Mouse (Mus musculus) hindbrain, embryonic 16.5 days (tissue): ENCODE measurements around the gene Col18a1. TPM values are rescaled to one million over a fixed set of nuclear protein-coding genes. Genes with fewer than 3 reads are reported as not detected.

Experiments used
- ATAC-seq: fragments of 200-750 bp; cut with Nextera tagmentation; 2 replicates; pipeline ENCODE4 v1.8.0; 2017; ENCODE audit warnings: moderate TSS enrichment, moderate library complexity
- H3K27ac ChIP-seq: fragments of 300-500 bp; sonication (generic); 2 replicates; pipeline ENCODE4 v1.5.1; 2014; ENCODE audit warnings: low read depth, mild to moderate bottlenecking, control low read depth, low read length, moderate library complexity
- H3K27me3 ChIP-seq: fragments of 300-500 bp; sonication (generic); replicated peaks from 2 replicates; pipeline ENCODE4 v1.6.1; 2014; ENCODE audit warnings: low read length; ENCODE audit not compliant: control insufficient read depth, insufficient read depth
- H3K36me3 ChIP-seq: fragments of 300-500 bp; sonication (generic); 2 replicates; pipeline ENCODE4 v1.6.1; 2014; ENCODE audit warnings: mild to moderate bottlenecking, low read length, moderate library complexity, mixed read lengths; ENCODE audit not compliant: control insufficient read depth, insufficient read depth
- H3K4me1 ChIP-seq: fragments of 300-500 bp; sonication (generic); 2 replicates; pipeline ENCODE4 v1.6.1; 2014; ENCODE audit warnings: low read depth, low read length; ENCODE audit not compliant: control insufficient read depth, insufficient read depth
- H3K4me2 ChIP-seq: fragments of 300-500 bp; sonication (generic); 2 replicates; pipeline ENCODE4 v1.6.1; 2014; ENCODE audit warnings: mild to moderate bottlenecking, low read length, control low read depth, moderate library complexity
- H3K4me3 ChIP-seq: fragments of 300-500 bp; sonication (generic); 2 replicates; pipeline ENCODE4 v1.5.1; 2014; ENCODE audit warnings: mild to moderate bottlenecking, low read length, control low read depth, moderate library complexity
- H3K9ac ChIP-seq: fragments of 300-500 bp; sonication (generic); 2 replicates; pipeline ENCODE4 v1.6.1; 2014; ENCODE audit warnings: low read depth, mild to moderate bottlenecking, control low read depth, low read length, moderate library complexity
- H3K9me3 ChIP-seq: fragments of 300-500 bp; sonication (generic); 2 replicates; pipeline ENCODE4 v1.6.1; 2014; ENCODE audit warnings: mild to moderate bottlenecking, low read length, moderate library complexity; ENCODE audit not compliant: control insufficient read depth
- WGBS: fragments of 180-500 bp; shearing (Covaris S2); extraction: QIAGEN DNeasy Blood & Tissue Kit; methylation state at CpG from one replicate; pipeline ENCODE4 v1.1.7; 2014; 5-methylcytosine and 5-hydroxymethylcytosine counted together
- polyA plus RNA-seq: library from polyadenylated mRNA; unstranded; fragments of >200 nt; fragmentation: Nextera tagmentation; extraction: Ambion mirVana; gene quantifications from 2 replicates; pipeline ENCODE4 v1.2.1, GENCODE M21; 2015

Col18a1 gene
- polyA plus RNA-seq, 1 experiment from 2014 or later, result 26.4 TPM

DNA sequence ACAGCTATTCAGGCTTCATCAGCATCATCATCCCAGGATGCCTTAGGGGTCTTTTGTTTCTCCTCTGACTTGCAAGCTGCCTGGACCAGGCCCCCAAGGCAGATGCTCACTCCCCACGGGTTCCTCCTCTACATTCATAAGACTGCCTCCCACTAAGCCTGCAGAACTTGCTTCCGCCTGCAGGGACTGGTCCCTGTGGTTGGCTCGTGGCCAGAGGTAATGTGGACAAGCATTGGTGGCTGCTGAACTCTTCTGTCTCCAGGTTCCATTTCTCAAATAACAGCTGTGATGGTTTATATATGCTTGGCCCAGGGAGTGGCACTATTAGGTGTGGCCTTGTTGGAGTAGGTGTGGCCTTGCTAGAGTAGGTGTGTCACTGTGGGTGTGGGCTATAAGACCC lies 104.9 kb downstream of the Col18a1 start:
- WGBS, result 76% methylated on average over 3 of the region's 3 CpGs
- Histone ChIP-seq H3K9ac (no peak overlapping the region), H3K27me3 (no peaks in the 10 kb centered on the region), H3K4me2 (no peak overlapping the region), H3K4me1 (no peaks in the 10 kb centered on the region), H3K36me3 (no peaks in the 10 kb centered on the region), H3K9me3 (no peaks in the 10 kb centered on the region), H3K27ac (no peak overlapping the region), H3K4me3 (no peak overlapping the region)
- no peak for ATAC-seq

DNA sequence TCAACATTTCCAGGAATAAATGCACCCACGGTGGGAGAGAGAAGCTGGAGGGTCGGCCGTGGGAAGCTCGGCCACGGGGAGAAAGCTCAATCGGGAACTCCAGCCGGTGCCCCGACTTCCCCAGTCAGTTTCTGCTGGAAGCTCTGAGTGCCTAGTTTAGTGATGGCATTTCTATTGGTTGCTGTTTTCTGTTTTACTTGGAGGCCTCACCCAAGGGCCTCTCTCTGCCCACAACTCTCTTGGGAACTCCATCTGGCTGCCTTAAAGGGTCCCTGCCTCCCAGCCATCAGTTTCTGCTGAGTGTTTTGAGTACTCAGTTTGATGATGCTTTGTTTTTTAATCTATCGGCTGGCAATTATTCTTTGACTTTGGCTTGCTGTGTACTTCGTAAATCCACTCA lies 109.6 kb downstream of the Col18a1 start:
- no peak overlapping the region for H3K27ac ChIP-seq
- WGBS, result 73% methylated on average over 10 of the region's 10 CpGs

DNA sequence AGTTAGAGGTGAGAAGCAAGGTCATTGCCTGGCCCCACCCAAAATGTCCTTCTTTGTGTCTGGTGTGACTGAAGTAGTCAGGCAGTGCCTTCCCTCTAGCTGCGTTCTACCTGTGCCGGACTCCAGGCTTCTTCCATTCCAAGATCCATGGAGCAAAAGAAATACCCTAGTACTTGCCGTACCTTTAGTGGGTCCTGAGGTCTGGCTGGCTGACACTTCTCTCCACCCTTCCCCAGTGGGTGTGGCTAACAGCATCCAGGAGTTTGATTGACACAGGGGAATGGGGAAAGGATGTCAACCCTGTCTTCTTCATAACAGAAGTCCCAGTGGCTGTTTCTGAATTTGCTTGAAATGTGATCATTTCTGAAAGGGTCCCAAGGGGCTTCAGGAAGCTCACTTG lies 117.7 kb downstream of the Col18a1 start:
- ATAC-seq, result no peak
- WGBS, result 89% methylated on average over 3 of the region's 3 CpGs
- Histone ChIP-seq H3K36me3 (peaks cover 30% of the 10 kb centered on the region), H3K27ac (no peak overlapping the region), H3K4me3 (no peak overlapping the region), H3K9me3 (no peaks in the 10 kb centered on the region), H3K9ac (no peak overlapping the region), H3K4me2 (no peak overlapping the region), H3K4me1 (no peaks in the 10 kb centered on the region), H3K27me3 (no peaks in the 10 kb centered on the region)

More for the DNA sequence above, 109.6 kb downstream of the Col18a1 start:
- H3K4me2 ChIP-seq, result no peak overlapping the region
- H3K9me3 ChIP-seq, result no peaks in the 10 kb centered on the region
- no peaks in the 10 kb centered on the region for H3K27me3 ChIP-seq
- no peak for ATAC-seq
- H3K9ac ChIP-seq, result no peak overlapping the region
- H3K36me3 ChIP-seq, result no peaks in the 10 kb centered on the region
- H3K4me3 ChIP-seq, result no peak overlapping the region
- no peaks in the 10 kb centered on the region for H3K4me1 ChIP-seq

DNA sequence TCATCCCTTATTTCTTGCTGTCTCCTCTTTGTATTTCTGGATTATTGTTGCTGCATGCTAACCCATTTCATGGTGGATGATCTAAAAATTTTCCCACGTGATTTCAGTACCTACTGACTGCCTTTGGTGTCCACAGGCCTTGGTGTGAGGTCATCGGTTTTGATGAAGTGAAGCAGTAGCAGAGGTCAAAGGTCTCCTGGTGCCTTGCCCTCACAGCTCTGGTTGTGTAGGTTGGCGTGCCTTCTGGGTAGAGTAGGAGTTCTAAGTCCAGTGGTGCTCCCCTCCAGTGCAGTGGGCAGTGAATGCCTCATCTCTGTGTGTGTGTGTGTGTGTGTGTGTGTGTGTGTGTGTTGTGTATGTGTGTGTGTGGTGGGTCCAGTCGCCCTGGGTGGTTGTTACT lies 118.2 kb downstream of the Col18a1 start:
- Histone ChIP-seq H3K27ac (no peak overlapping the region), H3K27me3 (no peaks in the 10 kb centered on the region), H3K9me3 (no peaks in the 10 kb centered on the region), H3K4me2 (no peak overlapping the region), H3K36me3 (peaks cover 32% of the 10 kb centered on the region), H3K4me1 (no peaks in the 10 kb centered on the region), H3K9ac (no peak overlapping the region), H3K4me3 (no peak overlapping the region)
- ATAC-seq, result no peak
- 82% methylated on average over 4 of the region's 4 CpGs for WGBS

DNA sequence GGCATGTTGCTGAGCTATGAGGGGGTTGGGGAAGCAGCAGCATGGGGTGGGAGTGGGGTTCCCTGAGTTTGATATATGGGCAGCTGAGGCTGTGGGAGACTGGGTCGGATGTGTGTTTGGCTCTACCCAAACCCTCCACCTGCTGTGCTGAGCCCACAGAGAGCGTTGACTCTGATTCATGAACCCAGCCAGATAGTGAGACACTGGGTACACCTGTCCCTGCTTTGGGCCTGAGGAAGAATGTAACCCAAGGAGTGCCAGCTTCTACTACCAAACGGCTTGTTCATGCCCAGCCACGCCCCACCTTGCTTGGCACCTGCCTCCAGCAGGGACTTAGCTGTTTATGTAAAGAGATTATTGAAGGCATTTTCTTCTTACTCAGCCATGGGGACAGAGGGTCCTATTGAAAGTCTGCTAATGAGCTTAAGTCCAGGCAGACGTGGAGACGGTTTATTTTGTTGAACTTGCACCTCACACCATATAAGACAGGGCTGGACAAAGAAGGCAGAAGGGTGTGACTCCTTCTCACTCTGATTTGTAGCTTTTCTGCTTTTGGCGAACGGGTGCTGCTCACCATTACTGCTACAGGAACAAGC lies 127.7 kb downstream of the Col18a1 start:
- H3K36me3 ChIP-seq, result peaks cover 29% of the 10 kb centered on the region
- 87% methylated on average over 8 of the region's 8 CpGs for WGBS

DNA sequence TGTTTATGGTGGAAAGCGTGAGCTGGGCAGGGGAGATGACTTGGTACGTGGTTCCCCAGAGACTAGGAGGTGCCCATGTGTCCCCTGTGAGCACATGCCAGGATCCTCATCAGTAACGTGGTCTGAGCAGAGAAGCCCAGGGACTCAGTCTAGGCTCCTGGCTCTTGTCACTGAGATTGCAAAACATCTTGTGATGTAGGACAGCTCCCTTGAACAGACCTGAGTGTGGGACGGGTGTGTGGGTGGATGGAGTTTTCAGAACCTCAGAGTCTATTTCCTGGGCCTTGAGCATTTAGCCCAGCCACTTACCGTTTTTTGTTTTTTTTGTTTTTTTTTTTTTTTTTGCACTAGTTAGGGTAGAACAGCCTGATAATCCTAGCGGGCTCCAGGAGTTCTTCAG lies 130.9 kb downstream of the Col18a1 start:
- ATAC-seq, result no peak
- no peak overlapping the region for H3K4me3 ChIP-seq
- 85% methylated on average over 6 of the region's 6 CpGs for WGBS
- H3K9ac ChIP-seq, result no peak overlapping the region
- no peak overlapping the region for H3K27ac ChIP-seq
- no peaks in the 10 kb centered on the region for H3K9me3 ChIP-seq
- no peak overlapping the region for H3K4me2 ChIP-seq
- peaks cover 13% of the 10 kb centered on the region for H3K4me1 ChIP-seq
- no peaks in the 10 kb centered on the region for H3K27me3 ChIP-seq
- H3K36me3 ChIP-seq, result peaks cover 11% of the 10 kb centered on the region

More for the DNA sequence above, 127.7 kb downstream of the Col18a1 start:
- Histone ChIP-seq H3K27me3 (no peaks in the 10 kb centered on the region), H3K4me2 (no peak overlapping the region), H3K9ac (no peak overlapping the region), H3K9me3 (no peaks in the 10 kb centered on the region), H3K4me3 (no peak overlapping the region), H3K4me1 (peaks cover 12% of the 10 kb centered on the region), H3K27ac (no peak overlapping the region)
- no peak for ATAC-seq

DNA sequence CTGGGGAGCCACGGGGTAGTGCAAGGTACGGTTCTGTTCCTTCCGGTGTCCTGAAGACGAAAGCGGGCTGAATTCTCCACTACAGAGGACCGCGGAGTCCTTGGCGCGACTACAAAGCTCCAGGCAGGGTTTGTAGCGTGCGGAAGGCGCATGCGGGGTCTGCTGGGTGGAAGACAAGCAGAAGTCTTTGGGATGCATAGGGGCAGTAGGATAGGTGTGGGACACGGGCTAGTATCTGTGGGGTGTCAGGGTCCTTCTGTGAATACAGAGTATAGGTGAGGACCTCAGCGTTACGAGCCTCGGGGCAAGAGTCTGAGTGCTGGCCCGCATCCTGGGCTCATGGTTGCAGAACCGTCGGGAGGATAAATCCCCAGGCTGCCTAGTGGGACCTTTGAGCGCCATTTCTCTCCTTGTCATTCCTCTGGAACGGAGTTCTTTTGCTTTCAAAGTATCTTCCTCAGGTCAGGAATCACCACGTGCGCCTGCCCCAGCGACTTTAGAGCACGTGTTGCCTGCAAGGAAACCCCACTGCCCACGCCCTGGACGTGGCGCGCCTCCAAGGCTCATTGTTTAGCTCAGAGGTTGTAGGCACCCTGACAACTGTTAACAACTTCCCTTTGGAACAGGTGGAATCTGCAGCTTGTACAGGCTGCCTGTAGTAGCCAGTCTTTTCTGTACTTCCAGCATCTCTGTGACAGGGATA lies 132.9 kb downstream of the Col18a1 start:
- H3K4me3 ChIP-seq, result peak overlapping the region; percentile 66
- H3K9ac ChIP-seq, result peak overlapping the region; percentile 65
- H3K36me3 ChIP-seq, result peaks cover 2% of the 10 kb centered on the region
- H3K4me2 ChIP-seq, result peak overlapping the region; percentile 84
- peak overlapping the region; percentile 74 for H3K27ac ChIP-seq
- WGBS, result under 1% methylated on average over 30 of the region's 30 CpGs
- H3K9me3 ChIP-seq, result no peaks in the 10 kb centered on the region
- no peaks in the 10 kb centered on the region for H3K27me3 ChIP-seq
- peaks cover 13% of the 10 kb centered on the region for H3K4me1 ChIP-seq
- peak; percentile 83 for ATAC-seq

DNA sequence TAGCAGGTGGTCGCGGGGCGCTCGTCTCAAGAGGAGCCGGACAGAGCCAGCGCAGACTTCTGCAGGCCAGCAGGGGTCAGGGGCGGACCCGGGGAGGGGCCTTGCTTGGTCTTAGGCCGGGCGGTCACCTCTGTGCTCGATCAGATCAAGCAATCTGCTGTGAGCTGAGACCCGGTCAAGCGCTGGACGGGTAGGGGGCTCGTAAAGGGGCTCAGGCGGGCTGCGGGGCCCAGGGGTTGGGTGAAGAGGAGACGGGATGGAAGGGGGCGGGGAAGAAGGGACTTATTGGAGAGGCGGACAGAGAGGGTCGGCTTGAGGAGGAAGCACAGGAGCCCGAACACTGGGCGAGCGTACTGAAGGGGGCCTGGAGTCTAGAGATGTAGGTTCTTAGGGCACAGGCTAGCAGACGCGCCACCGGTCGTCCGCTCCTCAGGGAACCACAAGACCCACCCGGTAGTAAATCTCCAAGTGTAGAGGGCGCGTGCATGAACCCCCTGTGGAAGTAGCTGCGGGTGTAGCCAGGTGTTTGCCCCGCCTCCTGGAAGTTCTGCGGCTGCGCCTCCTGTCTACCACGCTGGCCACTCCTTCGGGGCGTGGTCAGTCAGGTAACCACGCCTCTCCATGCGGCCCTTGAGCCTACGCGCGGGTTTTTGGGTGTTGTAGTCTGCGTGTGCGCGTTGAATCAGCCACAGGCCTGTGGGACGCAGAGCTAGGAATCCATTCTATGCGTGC lies 133.6 kb downstream of the Col18a1 start:
- no peaks in the 10 kb centered on the region for H3K36me3 ChIP-seq
- ATAC-seq, result peak; percentile 96
- peak overlapping the region; percentile 66 for H3K4me3 ChIP-seq
- no peaks in the 10 kb centered on the region for H3K9me3 ChIP-seq
- WGBS, result under 1% methylated on average over 48 of the region's 49 CpGs
- H3K4me2 ChIP-seq, result peak overlapping the region; percentile 84
- peak overlapping the region; percentile 74 for H3K27ac ChIP-seq
- H3K9ac ChIP-seq, result peak overlapping the region; percentile 65
- peaks cover 13% of the 10 kb centered on the region for H3K4me1 ChIP-seq
- H3K27me3 ChIP-seq, result no peaks in the 10 kb centered on the region

DNA sequence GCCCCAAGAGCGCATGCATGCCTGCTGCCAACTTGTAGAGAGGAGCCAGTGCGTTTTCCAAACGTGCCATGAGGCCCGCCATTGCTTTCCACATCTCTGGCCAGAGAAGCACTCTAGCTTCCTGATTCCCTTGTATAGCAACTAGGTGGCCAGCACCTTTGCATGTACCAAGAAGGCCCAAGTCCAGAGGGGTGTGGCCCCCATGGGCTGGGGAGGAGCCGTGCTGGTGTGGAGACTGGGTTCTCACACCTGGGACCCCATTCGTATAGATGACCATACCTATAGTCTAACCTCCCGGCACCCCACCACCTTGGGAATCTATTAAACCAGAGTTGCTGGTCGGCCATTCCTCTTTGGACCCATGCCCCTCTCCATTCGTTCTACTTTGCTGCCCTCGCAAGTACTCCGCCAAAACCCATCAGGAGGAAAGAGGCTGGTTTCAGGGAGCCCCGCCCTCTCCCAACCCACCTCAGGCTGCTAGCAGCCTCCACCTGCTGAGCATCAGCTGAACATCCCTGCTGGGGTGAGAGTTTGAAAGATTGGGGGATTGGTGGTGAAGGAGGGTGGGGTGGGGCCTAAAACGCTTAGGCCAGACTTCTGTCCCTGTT lies 134.5 kb downstream of the Col18a1 start, which contains the start of gene Slc19a1:
TSS of gene Slc19a1 (plus strand) at position 474 of the 608 bp plus-strand sequence.
- Histone ChIP-seq H3K9me3 (no peaks in the 10 kb centered on the region), H3K4me2 (peak within 1 kb of the TSS; percentile 84), H3K4me1 (peaks cover 13% of the 10 kb centered on the region), H3K36me3 (no peaks in the 10 kb centered on the region), H3K9ac (peak within 1 kb of the TSS; percentile 65), H3K27me3 (no peaks in the 10 kb centered on the region), H3K27ac (peak within 1 kb of the TSS; percentile 74), H3K4me3 (peak within 1 kb of the TSS; percentile 66)
- WGBS, result 39% methylated on average over 13 of the region's 13 CpGs
- peak; percentile 3 for ATAC-seq
